Mouse (Mus musculus): ENCODE measurements around the gene Slit1. TPM values are rescaled to one million over a fixed set of nuclear protein-coding genes. Genes with fewer than 3 reads are reported as not detected.
A peak's percentile ranks its signal among the peaks of the same experiment; 100 is the strongest.

The Slit1 gene
- total RNA-seq, 1 experiment from 2014 or later, result 11.1 TPM

DNA sequence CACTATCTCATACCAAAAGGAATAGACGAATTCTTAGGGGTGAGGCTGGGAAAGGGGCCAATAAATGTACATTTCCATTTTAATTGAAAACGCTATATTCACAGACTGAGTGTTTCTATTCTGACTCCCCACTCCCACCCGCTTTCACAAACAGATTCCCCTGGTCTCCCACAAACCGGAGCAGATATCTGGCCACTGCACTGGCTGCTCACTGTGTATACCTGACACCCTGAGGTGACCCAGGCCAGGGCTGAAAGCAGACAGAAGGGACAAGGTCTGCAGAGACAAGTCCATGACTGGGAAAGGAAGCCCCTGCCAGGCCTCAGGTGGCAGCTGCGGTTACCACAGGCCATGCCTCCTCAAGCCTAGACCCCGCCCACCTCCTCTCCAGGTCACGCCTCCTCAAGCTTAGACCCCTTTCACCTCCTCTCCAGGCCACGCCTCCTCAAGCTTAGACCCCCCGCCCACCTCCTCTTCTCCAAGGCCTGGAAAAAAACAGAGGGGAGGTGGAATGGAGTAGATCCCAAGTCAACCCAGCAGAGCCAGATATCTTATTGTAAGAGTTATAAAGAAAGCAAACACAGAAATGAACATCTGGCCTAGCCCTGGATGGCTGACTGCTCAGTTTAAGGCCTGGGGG, 18.5 kb downstream of the Slit1 start:
- no peak for DNase-seq

DNA sequence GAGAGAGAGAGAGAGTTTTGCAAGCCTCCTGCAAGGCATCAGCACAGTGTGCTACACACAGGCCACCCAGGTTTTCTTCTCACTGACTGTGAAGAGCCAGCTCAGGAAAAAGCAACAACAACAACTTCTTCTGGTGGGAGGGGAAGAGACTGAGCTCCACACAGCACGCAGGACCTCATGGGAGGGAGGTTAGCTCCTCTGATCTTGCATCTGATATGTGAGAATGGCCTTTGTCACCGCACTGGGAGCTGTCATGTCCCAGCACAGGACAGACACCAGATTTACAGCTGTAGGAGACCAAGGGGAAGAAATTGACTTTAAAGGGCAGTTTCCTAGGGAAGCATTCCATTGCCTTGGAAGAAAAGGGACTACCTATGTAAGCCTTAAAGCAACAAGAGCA, 20.1 kb downstream of the Slit1 start:
- no peak for DNase-seq

DNA sequence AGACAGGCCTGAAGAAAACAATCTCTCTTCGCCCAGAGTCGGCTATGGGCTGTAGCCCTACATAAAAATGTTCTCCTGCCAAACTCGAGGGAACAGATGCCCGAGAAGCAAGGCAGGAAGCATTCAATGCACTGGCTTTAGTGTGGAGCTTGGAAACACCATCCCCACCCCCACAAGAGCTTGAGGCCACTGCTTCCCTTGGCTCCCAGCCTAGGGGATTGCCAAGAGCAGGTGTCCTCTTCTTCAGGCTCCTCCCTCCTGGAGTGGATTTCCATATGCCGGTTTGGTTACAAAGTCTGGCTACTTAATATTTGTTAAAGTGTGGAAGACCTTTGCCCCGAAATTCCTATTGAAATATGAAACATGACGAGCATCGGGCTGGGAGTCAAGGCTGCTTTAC, 24.0 kb downstream of the Slit1 start:
- DNase-seq, result no peak

- no peak for DNase-seq
Measured at GRCm38 (mm10) chr19:41716233-41717218, 26.9 kb downstream of the Slit1 start.

DNA sequence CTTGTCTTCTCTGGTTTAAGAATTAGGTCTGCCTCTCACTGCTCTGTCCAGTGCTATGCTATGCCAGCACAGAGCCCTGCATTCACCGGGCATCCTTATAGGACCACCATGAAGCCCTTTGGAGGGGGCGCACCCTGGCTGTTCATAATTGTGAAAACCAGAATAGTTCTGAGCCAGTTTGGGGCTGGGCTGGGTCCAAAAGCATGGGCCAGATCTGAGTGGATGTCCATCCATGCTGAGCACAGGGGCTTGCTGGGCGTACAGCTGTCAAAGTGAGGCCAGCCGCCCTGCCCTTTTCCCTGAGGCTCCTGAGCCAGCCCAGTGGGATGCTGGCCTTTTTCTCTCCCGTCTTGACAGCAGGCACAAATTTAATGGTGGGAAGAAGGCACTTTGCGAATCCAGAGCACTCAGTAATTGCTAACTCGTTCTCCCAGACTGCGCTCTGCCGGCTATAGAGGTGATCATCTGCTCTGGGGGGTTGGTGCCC, 29.0 kb downstream of the Slit1 start:
- no peak for DNase-seq

DNA sequence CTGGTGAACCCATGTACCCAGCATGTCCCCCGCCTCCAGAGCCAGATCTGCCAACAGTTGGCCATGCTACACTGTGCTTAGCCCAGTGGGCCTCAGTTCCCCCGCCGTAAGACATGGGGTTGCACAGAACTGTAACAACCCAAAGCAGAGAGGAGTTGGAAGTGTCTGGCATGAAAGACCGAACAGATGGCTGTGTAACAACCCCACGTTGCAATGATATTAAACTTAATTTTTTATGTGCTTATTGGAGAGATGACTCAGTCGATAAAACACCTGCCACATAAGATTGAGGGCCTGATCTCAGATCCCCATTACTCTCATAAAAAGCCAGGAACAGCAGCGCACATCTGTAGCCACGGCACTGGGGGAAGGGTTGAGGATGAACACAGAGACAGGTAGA, 30.6 kb downstream of the Slit1 start:
- DNase-seq, result no peak

- no peak for DNase-seq
Measured at GRCm38 (mm10) chr19:41711665-41712064, 31.8 kb downstream of the Slit1 start.

GRCm38 (mm10) chr19:41709497-41710165, 33.8 kb downstream of the Slit1 start:
- DNase-seq, result no peak

DNA sequence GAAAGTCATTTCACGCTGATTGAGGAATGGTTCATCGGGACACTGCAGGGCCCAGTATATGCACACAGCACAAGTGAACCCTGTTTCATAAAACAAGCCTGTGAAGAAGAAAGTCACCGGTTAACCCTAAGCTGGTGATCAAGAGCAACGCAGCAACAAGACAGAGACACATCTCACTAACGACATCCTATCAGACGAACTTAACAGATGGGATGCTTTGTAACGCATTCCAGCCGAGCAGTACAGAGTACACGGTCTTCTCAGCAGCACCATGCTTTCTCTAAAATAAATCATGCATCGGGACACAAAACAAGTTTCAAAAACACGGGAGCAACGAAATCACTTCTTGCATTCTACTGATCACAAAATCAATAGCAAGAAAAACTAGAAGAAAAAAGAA, 35.6 kb downstream of the Slit1 start:
- no peak for DNase-seq

GRCm38 (mm10) chr19:41706094-41706828, 37.2 kb downstream of the Slit1 start:
- DNase-seq, result no peak

GRCm38 (mm10) chr19:41705416-41705815, 38.0 kb downstream of the Slit1 start:
- DNase-seq, result no peak

DNA sequence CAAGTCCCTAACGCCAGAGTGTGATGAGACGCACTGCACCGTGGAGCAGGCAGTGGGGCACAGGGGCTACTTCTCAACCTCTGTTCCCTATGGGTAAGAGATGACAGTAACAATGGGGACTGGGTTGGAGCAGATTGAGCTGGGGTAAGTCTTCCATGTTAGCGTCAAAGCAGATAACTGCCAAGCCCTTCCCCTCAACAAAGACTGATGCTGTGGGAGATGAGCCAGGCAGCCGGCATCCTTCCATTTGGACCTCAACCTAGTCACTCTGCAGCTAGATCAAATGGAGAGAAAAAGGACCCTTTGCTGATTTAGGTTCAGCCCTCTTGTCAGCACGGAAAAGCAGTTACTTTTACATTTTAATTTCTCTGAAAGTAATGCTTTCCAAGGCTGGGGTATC, 40.8 kb downstream of the Slit1 start:
- DNase-seq, result no peak

- no peak for DNase-seq
Measured at GRCm38 (mm10) chr19:41698857-41699424, 44.5 kb downstream of the Slit1 start.

- no peak for DNase-seq
Measured at GRCm38 (mm10) chr19:41697807-41698515, 45.5 kb downstream of the Slit1 start.

GRCm38 (mm10) chr19:41697111-41697806, 46.2 kb downstream of the Slit1 start:
- DNase-seq, result peak; percentile 22

GRCm38 (mm10) chr19:41696443-41696842, 47.0 kb downstream of the Slit1 start:
- DNase-seq, result no peak

- DNase-seq, result no peak
Measured at GRCm38 (mm10) chr19:41695046-41695445, 48.4 kb downstream of the Slit1 start.

GRCm38 (mm10) chr19:41694610-41695009, 48.9 kb downstream of the Slit1 start:
- no peak for DNase-seq

DNA sequence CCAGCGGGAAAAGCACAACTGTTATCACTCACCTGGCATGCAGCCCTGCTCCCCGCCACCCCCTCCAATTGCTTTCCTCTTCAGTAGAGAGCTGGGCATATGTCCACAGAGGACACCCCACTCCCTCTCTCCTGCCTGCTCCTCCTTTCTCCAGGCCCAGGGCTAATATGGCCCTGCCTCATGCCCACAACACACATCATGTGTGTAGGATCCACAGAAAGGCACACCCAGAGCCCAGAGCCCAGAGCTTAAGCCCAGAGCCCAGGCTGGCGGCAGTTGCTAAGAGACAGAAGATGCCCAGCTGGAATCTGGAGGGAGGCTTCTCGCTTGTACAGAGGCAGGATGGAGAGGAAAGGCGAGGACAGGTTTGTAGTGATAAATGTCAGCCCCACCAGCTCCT, 49.7 kb downstream of the Slit1 start:
- DNase-seq, result no peak

GRCm38 (mm10) chr19:41690064-41690463, 53.4 kb downstream of the Slit1 start:
- no peak for DNase-seq

All from adrenal gland, postnatal 25 days (tissue).